Mouse (Mus musculus): ENCODE measurements around the gene Fam43b.

DNA sequence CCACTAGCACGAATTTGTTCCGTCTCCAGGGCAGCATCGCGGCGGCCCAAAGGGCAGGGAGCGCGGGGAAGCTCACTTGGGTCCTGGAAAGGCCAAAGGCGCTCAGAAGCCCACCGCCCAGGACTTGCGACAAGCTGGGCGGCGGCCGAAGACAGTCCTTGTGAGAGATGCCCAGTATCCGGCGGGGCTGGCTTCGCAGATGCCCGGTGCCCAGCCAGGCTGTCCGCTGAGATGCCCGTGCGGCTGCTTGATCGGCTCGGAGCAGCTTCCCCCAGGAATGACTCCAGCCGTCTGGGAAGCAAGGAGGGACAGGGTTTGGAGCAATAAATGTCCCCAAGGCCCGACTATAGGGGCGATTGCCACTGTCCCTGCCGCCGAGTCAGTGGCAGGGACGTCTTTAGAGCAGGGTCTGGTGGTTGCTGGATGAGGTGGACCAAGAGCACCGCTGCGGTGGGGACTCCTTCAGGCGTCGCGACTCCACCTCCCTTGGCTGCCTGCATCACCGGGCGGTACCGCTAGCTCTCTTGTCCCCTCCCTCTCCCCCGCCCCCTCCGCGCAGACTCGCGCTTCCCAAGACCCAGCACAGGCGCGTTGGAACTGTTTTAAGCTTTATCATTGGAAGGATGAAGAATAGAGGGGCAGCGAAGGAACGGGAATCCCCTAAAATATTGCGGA lies at the start of gene Fam43b:
- no peak for TF ChIP-seq CTCF (IDR thresholded peaks at IDR 0.05; ENCODE audit: low read depth)
- TF ChIP-seq EP300 (IDR thresholded peaks at IDR 0.05; ENCODE audit: low read depth), result no peak
